Mouse (Mus musculus) midbrain, postnatal 0 days (tissue): ENCODE measurements at regions not wholly inside any gene's neighbourhood (a gene's known extent, or its start where the extent isn't known, plus 50 kb on each side); places are given as distances from the start of the nearest gene placed in this dataset.
A peak's percentile ranks its signal among the peaks of the same experiment; 100 is the strongest.

Experiments
- ATAC-seq: fragments of 200-750 bp; cut with Nextera tagmentation; 2 replicates; pipeline ENCODE4 v1.8.0; 2017; ENCODE audit warnings: moderate number of reproducible peaks, mild to moderate bottlenecking, moderate TSS enrichment, moderate library complexity; ENCODE audit not compliant: low FRiP score
- DNase-seq: peaks from one replicate; pipeline ENCODE4 v3.0.0-alpha.2; 2015; ENCODE audit warnings: low spot score
- H3K27ac ChIP-seq: fragments of 300-500 bp; sonication (generic); 2 replicates; pipeline ENCODE4 v1.5.1; 2014; ENCODE audit warnings: low read depth, mild to moderate bottlenecking, low read length, mixed read lengths
- H3K27me3 ChIP-seq: fragments of 300-500 bp; sonication (generic); 2 replicates; pipeline ENCODE4 v1.6.1; 2014; ENCODE audit warnings: low read length, control low read depth, mixed read lengths; ENCODE audit not compliant: insufficient read depth
- H3K36me3 ChIP-seq: fragments of 300-500 bp; sonication (generic); 2 replicates; pipeline ENCODE4 v1.6.1; 2014; ENCODE audit warnings: low read length, control low read depth, mixed read lengths; ENCODE audit not compliant: insufficient read depth
- H3K4me1 ChIP-seq: fragments of 300-500 bp; sonication (generic); 2 replicates; pipeline ENCODE4 v1.6.1; 2014; ENCODE audit warnings: mild to moderate bottlenecking, control low read depth, antibody characterized with exemption, low read length, mixed read lengths; ENCODE audit not compliant: insufficient read depth
- H3K4me2 ChIP-seq: fragments of 300-500 bp; sonication (generic); 2 replicates; pipeline ENCODE4 v1.6.1; 2014; ENCODE audit warnings: low read depth, mild to moderate bottlenecking, low read length, mixed read lengths; ENCODE audit not compliant: poor library complexity, severe bottlenecking
- H3K4me3 ChIP-seq: fragments of 300-500 bp; sonication (generic); 2 replicates; pipeline ENCODE4 v1.5.1; 2014; ENCODE audit warnings: low read depth, mild to moderate bottlenecking, low read length, moderate library complexity
- H3K9ac ChIP-seq: fragments of 300-500 bp; sonication (generic); replicated peaks from 2 replicates; pipeline ENCODE4 v1.6.1; 2014; ENCODE audit warnings: mild to moderate bottlenecking, low read length, moderate library complexity, mixed read lengths; ENCODE audit not compliant: poor library complexity, severe bottlenecking
- H3K9me3 ChIP-seq: fragments of 300-500 bp; sonication (generic); 2 replicates; pipeline ENCODE4 v1.6.1; 2016; ENCODE audit warnings: low read length, control low read depth
- CTCF ChIP-seq: IDR thresholded peaks from 2 replicates; pipeline ENCODE4 v1.5.1; 2016; ENCODE audit warnings: antibody characterized with exemption, mild to moderate bottlenecking
- WGBS: fragments of 180-500 bp; shearing (Covaris S2); extraction: QIAGEN DNeasy Blood & Tissue Kit; methylation state at CpG from one replicate; pipeline ENCODE4 v1.1.7; 2014; 5-methylcytosine and 5-hydroxymethylcytosine counted together

GRCm38 (mm10) chr3:147948041-147948592, 1042.2 kb downstream of the Adgrl2 start:
- TF ChIP-seq CTCF = no peak
- no peak for ATAC-seq
- Histone ChIP-seq H3K4me3 (no peak overlapping the region), H3K27me3 (no peaks in the 10 kb centered on the region), H3K36me3 (no peaks in the 10 kb centered on the region), H3K4me2 (no peak overlapping the region), H3K9me3 (no peaks in the 10 kb centered on the region), H3K27ac (no peak overlapping the region), H3K4me1 (no peaks in the 10 kb centered on the region), H3K9ac (no peak overlapping the region)
- DNase-seq = no peak
- 76% methylated on average over 13 of the region's 13 CpGs for WGBS

GRCm38 (mm10) chr3:147943314-147943713, 1047.0 kb downstream of the Adgrl2 start:
- no peaks in the 10 kb centered on the region for H3K27me3 ChIP-seq
- no peaks in the 10 kb centered on the region for H3K9me3 ChIP-seq
- no peak for TF ChIP-seq CTCF
- DNase-seq (no peak), ATAC-seq (no peak)
- no peak overlapping the region for H3K9ac ChIP-seq
- H3K27ac ChIP-seq = no peak overlapping the region
- no peaks in the 10 kb centered on the region for H3K36me3 ChIP-seq
- H3K4me1 ChIP-seq = no peaks in the 10 kb centered on the region
- 65% methylated on average over 4 of the region's 4 CpGs for WGBS
- H3K4me3 ChIP-seq = no peak overlapping the region
- no peak overlapping the region for H3K4me2 ChIP-seq

DNA sequence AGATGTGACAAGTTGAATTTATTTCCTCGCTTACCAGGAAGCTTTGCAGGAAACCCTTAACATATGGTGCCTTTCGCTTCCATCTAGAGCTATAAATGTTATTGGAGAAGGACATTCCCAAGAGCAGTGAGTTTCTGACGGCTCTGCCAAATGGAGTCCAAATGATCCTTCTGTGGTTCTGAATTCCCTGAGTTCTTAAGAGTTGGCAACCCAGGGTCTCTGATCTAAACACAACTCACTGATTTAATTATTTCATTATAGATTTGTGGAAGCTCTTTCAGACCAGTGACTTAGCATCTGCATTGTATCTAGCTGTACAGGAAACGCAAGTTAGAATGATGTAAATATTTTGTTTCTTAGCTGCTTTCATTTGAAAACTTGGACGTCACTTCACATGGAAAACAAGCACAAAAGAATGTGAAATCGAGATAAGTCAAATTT, 1059.5 kb downstream of the Adgrl2 start:
- ATAC-seq (no peak), DNase-seq (no peak)
- no peaks in the 10 kb centered on the region for H3K27me3 ChIP-seq
- TF ChIP-seq CTCF = no peak
- no peak overlapping the region for H3K4me2 ChIP-seq
- H3K9ac ChIP-seq = no peak overlapping the region
- no peaks in the 10 kb centered on the region for H3K4me1 ChIP-seq
- no peak overlapping the region for H3K4me3 ChIP-seq
- H3K36me3 ChIP-seq = no peaks in the 10 kb centered on the region
- H3K27ac ChIP-seq = no peak overlapping the region
- 78% methylated on average over 6 of the region's 6 CpGs for WGBS
- H3K9me3 ChIP-seq = no peaks in the 10 kb centered on the region

DNA sequence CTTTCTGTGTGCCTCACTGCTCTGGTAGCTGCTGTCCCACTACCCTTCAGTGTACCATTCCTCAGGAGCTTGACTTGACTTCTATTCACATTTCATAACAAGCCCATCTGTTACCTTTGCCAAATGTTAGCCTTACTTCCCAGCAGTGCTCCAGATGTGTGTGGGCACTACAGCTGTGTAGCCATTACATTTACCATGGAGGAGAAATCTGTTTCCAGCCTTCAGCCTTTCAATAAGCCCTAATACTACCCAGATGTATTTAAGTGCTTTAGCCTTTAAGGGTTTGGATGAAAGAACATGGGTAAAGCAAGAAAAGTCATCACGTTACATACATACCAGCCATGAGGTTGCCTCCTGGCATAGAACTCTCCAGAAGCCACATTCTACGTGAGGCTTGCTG, 1068.0 kb downstream of the Ttll7 start:
- no peak for ATAC-seq
- no peak for TF ChIP-seq CTCF
- 99% methylated on average over 2 of the region's 2 CpGs for WGBS

GRCm38 (mm10) chr3:147919701-147920100, 1067.5 kb downstream of the Ttll7 start:
- no peak for ATAC-seq
- Histone ChIP-seq H3K4me2 (no peak overlapping the region), H3K36me3 (no peaks in the 10 kb centered on the region), H3K27ac (no peak overlapping the region), H3K4me3 (no peak overlapping the region), H3K4me1 (no peaks in the 10 kb centered on the region), H3K27me3 (no peaks in the 10 kb centered on the region), H3K9ac (no peak overlapping the region), H3K9me3 (no peaks in the 10 kb centered on the region)
- 82% methylated on average over 3 of the region's 3 CpGs for WGBS
- no peak for TF ChIP-seq CTCF
- DNase-seq = peak; percentile 27

More for the DNA sequence above, 1068.0 kb downstream of the Ttll7 start:
- Histone ChIP-seq H3K9ac (no peak overlapping the region), H3K27me3 (no peaks in the 10 kb centered on the region), H3K4me2 (no peak overlapping the region), H3K4me1 (no peaks in the 10 kb centered on the region), H3K9me3 (no peaks in the 10 kb centered on the region), H3K27ac (no peak overlapping the region), H3K4me3 (no peak overlapping the region), H3K36me3 (no peaks in the 10 kb centered on the region)
- DNase-seq = no peak

- 92% methylated on average over 4 of the region's 4 CpGs for WGBS
- no peak overlapping the region for H3K4me3 ChIP-seq
- no peak overlapping the region for H3K9ac ChIP-seq
- no peak for ATAC-seq
- no peak overlapping the region for H3K4me2 ChIP-seq
- no peaks in the 10 kb centered on the region for H3K36me3 ChIP-seq
- no peaks in the 10 kb centered on the region for H3K27me3 ChIP-seq
- no peaks in the 10 kb centered on the region for H3K9me3 ChIP-seq
- peak; percentile 29 for DNase-seq
- H3K27ac ChIP-seq = no peak overlapping the region
- no peaks in the 10 kb centered on the region for H3K4me1 ChIP-seq
- no peak for TF ChIP-seq CTCF
These were observed 1067.0 kb downstream of the Ttll7 start for GRCm38 (mm10) chr3:147919146-147919545.
